Mouse (Mus musculus): ENCODE results near the gene Fat4. TPM values are rescaled to one million over a fixed set of nuclear protein-coding genes. Genes with fewer than 3 reads are reported as not detected.

The Fat4 gene
- polyA plus RNA-seq, 1 experiment from 2014 or later = 1.2 TPM

DNA sequence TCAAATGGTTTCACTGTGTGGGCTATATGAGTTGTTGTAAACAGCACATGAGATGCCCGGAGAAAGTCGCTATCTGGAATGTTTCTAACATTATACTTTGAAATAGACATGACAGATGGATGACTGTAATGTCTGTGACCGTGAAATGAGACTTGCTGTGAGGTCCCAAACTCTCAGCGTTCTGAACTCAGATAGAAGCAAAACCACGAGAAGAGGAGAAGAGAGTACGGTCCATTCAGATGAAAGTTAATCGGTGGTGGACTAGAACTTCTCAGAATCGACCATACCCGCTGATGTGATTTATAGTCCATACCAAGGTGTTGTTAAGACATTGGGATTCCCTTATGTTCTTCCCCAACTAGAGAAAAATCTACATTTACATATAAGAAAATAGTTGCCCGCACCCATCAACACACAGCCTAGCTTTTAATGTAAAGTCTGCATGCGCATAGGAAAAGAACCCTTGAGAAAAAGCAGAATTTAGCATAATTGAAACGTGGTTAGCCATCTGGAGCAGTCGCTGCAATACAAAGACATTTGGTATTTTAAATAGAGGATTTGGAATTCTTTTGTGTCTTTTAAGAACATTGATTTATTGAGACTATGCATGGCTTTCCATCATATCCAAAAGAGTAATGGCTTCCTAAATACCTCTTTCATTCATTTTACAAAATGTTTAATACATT is 21.8 kb downstream of the Fat4 start:
- ATAC-seq = no peak
- Histone ChIP-seq H3K4me3 (no peak overlapping the region), H3K9me3 (replicated peaks) (no peaks in the 10 kb centered on the region), H3K4me1 (no peaks in the 10 kb centered on the region), H3K27ac (no peak overlapping the region), H3K27me3 (replicated peaks) (no peaks in the 10 kb centered on the region), H3K4me2 (no peak overlapping the region), H3K36me3 (no peaks in the 10 kb centered on the region), H3K9ac (no peak overlapping the region)
- 68% methylated on average over 13 of the region's 13 CpGs for WGBS (ENCODE audit: insufficient replicate concordance)

DNA sequence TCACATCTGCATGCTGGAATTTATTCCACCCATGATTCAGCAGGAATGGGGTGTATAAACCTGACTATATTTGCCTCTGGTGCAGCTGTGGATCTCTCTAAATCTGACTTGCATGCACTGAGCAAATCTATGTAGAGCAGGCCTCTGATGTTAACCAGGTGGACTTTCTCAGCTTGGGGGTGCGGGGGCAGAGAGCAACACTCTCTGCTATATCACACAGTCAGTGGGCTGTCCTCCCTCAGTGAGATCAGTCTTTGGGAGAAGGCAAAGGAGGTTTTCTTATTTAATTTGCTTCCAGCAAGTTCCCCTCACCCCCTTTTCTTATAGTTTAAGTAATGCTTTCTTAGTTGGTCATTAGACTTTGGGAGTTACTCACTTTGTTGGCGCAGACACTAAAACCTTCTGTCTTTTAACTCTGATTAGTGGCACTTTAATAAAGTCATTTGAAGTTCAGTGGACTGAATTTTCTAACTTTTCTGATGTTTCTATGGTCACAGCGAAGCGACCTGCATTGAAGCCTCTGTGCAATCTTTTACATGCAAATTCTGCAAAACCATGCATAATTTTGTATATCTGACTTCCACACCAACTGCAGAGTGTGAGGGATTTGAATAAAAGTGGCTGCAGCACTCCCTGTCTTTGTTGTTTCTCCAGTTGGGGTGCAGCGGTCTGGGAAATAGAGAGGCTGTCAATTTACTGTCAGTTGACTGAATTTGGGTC is 26.2 kb downstream of the Fat4 start:
- Histone ChIP-seq H3K9ac (no peak overlapping the region), H3K4me1 (no peaks in the 10 kb centered on the region), H3K27ac (no peak overlapping the region), H3K4me2 (no peak overlapping the region), H3K9me3 (replicated peaks) (no peaks in the 10 kb centered on the region), H3K4me3 (no peak overlapping the region), H3K27me3 (replicated peaks) (no peaks in the 10 kb centered on the region), H3K36me3 (no peaks in the 10 kb centered on the region)
- WGBS (ENCODE audit: insufficient replicate concordance) = 57% methylated on average over 5 of the region's 5 CpGs
- ATAC-seq = no peak

DNA sequence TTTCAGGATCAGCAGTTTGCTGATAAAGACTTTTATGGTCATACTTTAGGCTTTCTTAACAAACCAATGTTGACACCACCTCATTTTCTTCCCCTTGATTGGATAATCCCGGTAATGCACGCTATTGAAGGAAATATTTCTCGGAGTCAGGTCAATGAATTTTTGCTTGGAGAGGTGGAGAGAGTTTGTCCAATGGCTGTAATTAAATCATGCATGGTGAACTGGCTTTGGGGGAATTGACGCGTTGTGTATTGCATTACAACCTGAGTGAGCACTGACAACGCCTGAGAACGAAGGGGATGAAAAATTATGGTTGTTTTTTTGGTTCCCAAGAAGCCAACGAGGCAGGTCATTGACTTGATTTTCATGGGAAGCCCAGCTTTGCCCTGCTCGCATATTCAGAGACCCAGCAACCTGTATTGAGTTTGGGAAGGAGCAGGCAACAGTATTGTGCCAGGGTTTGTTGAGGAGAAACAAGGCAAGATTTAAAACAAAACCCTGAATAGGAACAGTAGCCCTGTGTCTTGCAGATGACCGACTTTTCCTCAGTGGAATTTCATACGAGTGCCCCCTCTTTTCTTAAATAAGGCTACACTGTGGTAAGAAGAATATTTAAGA is 26.9 kb downstream of the Fat4 start:
- Histone ChIP-seq H3K27ac (no peak overlapping the region), H3K36me3 (no peaks in the 10 kb centered on the region), H3K4me3 (no peak overlapping the region), H3K27me3 (replicated peaks) (no peaks in the 10 kb centered on the region), H3K9me3 (replicated peaks) (no peaks in the 10 kb centered on the region), H3K4me2 (no peak overlapping the region), H3K4me1 (no peaks in the 10 kb centered on the region), H3K9ac (no peak overlapping the region)
- ATAC-seq = no peak
- 63% methylated on average over 11 of the region's 11 CpGs for WGBS (ENCODE audit: insufficient replicate concordance)

GRCm38 (mm10) chr3:38918926-38919325 is 32.2 kb downstream of the Fat4 start:
- no peaks in the 10 kb centered on the region for H3K9me3 ChIP-seq (replicated peaks)
- H3K27ac ChIP-seq = no peak overlapping the region
- no peaks in the 10 kb centered on the region for H3K4me1 ChIP-seq
- H3K9ac ChIP-seq = no peak overlapping the region
- no peak overlapping the region for H3K4me3 ChIP-seq
- no peaks in the 10 kb centered on the region for H3K27me3 ChIP-seq (replicated peaks)
- 40% methylated on average over 2 of the region's 2 CpGs for WGBS (ENCODE audit: insufficient replicate concordance)
- ATAC-seq = no peak
- no peak overlapping the region for H3K4me2 ChIP-seq
- no peaks in the 10 kb centered on the region for H3K36me3 ChIP-seq

DNA sequence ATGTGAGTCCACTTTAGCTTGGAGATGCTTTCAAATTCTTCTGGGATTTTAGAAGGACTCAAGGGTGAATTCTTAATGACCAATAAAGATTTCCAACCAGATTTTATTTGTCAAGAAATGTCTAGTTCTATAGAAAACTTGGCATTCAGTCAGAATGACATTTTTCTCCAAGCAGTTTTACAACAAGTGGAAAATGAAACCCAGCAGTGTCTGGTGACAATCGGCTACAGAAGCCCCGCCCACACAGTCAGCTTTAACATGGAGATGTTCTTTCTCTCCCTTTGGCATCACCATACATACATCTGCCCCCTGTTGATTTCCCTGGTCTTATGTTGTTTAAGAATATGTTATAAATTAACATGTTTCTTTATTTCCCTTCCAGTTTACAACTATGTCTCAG is 34.3 kb downstream of the Fat4 start:
- Histone ChIP-seq H3K4me3 (no peak overlapping the region), H3K4me2 (no peak overlapping the region), H3K4me1 (no peaks in the 10 kb centered on the region), H3K9me3 (replicated peaks) (no peaks in the 10 kb centered on the region), H3K9ac (no peak overlapping the region), H3K27ac (no peak overlapping the region), H3K36me3 (no peaks in the 10 kb centered on the region), H3K27me3 (replicated peaks) (no peaks in the 10 kb centered on the region)
- WGBS (ENCODE audit: insufficient replicate concordance) = 67% methylated on average over 2 of the region's 2 CpGs
- no peak for ATAC-seq

DNA sequence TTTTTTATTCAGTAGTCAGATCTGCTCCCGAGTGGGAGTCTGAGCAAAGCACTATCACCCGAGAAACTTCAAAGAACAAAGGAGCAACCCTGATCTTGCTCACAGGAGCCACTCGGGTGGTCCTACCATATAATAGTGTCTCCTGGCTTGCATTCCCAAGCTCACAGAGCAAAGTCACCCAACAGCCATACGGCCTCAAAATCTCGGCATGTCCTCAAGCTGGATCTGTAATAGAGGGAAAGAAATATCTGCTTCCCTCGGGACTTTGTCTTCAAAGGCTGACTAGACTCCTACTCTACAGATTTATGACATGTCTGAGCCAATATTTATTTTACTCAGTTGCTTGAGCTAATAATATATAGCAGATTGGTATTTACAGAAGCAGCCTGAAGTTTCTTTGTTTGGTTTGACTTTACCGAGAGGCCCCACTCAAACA is 36.5 kb downstream of the Fat4 start:
- no peaks in the 10 kb centered on the region for H3K9me3 ChIP-seq (replicated peaks)
- H3K4me3 ChIP-seq = no peak overlapping the region
- ATAC-seq = no peak
- H3K4me2 ChIP-seq = no peak overlapping the region
- no peak overlapping the region for H3K9ac ChIP-seq
- no peaks in the 10 kb centered on the region for H3K36me3 ChIP-seq
- H3K4me1 ChIP-seq = no peaks in the 10 kb centered on the region
- H3K27me3 ChIP-seq (replicated peaks) = no peaks in the 10 kb centered on the region
- no peak overlapping the region for H3K27ac ChIP-seq
- WGBS (ENCODE audit: insufficient replicate concordance) = 63% methylated on average over 7 of the region's 7 CpGs

- Histone ChIP-seq H3K27ac (no peak overlapping the region), H3K4me1 (no peaks in the 10 kb centered on the region), H3K27me3 (replicated peaks) (no peaks in the 10 kb centered on the region), H3K9ac (no peak overlapping the region), H3K9me3 (replicated peaks) (no peaks in the 10 kb centered on the region), H3K36me3 (no peaks in the 10 kb centered on the region), H3K4me3 (no peak overlapping the region), H3K4me2 (no peak overlapping the region)
- WGBS (ENCODE audit: insufficient replicate concordance) = 48% methylated on average over 4 of the region's 4 CpGs
- ATAC-seq = no peak
These were observed 41.4 kb downstream of the Fat4 start for GRCm38 (mm10) chr3:38928076-38928686.

DNA sequence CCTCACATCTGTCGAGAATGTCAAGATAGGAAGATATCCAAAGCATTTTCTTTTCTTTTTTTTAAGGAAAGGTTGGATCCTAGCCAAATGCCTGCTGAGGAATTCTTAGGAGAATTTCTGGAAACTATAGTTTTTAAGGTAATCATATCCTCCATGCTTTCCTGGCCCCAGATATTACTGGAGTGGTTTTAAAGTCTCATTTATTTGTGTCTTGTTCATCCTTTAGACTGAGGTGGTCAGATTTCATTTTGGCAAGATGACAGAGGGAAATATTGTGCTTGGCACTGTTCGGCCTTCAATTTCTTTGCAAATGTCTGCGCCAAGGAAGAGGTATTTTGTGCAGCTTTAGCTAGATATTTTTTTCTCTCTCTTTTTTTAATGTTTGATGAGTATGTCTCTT is 42.0 kb downstream of the Fat4 start:
- no peak overlapping the region for H3K4me3 ChIP-seq

DNA sequence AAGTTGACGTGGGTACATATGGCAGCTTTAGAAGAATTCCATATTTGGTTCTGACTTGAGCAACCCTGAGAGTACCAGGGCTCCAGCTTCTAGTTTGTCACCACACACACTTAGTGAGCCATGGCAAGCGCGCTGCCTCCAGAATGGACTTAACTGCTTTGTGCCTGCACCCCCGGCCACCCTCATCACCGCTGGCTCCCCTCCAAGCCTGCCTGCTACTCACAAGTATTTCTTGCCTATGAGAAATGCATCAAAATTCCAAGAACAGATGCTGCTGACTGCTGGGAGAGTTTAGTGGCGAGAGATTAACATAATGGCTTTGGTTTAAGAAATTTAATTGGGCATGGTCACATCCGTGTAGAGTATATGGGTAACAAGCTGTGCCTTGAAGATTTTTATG is 48.0 kb downstream of the Fat4 start:
- H3K4me3 ChIP-seq = no peak overlapping the region
- no peak overlapping the region for H3K27ac ChIP-seq
- ATAC-seq = no peak
- H3K4me1 ChIP-seq = no peaks in the 10 kb centered on the region
- no peaks in the 10 kb centered on the region for H3K9me3 ChIP-seq (replicated peaks)
- no peak overlapping the region for H3K9ac ChIP-seq
- H3K27me3 ChIP-seq (replicated peaks) = no peaks in the 10 kb centered on the region
- H3K36me3 ChIP-seq = no peaks in the 10 kb centered on the region
- whole genome bisulfite sequencing (ENCODE audit: insufficient replicate concordance) = 77% methylated on average over 7 of the region's 7 CpGs
- no peak overlapping the region for H3K4me2 ChIP-seq

More for the DNA sequence above, 42.0 kb downstream of the Fat4 start:
- no peaks in the 10 kb centered on the region for H3K36me3 ChIP-seq
- H3K4me2 ChIP-seq = no peak overlapping the region
- no peaks in the 10 kb centered on the region for H3K27me3 ChIP-seq (replicated peaks)
- no peaks in the 10 kb centered on the region for H3K4me1 ChIP-seq
- H3K27ac ChIP-seq = no peak overlapping the region
- H3K9ac ChIP-seq = no peak overlapping the region
- no peak for ATAC-seq
- no peaks in the 10 kb centered on the region for H3K9me3 ChIP-seq (replicated peaks)
- WGBS (ENCODE audit: insufficient replicate concordance) = 54% methylated on average over 3 of the region's 3 CpGs

- H3K27me3 ChIP-seq (replicated peaks) = no peaks in the 10 kb centered on the region
These were observed 49.7 kb downstream of the Fat4 start for GRCm38 (mm10) chr3:38936485-38936884.

GRCm38 (mm10) chr3:38937159-38937558 is 50.4 kb downstream of the Fat4 start:
- H3K36me3 ChIP-seq = no peaks in the 10 kb centered on the region
- WGBS (ENCODE audit: insufficient replicate concordance) = 65% methylated on average over 8 of the region's 8 CpGs
- no peak for ATAC-seq
- no peaks in the 10 kb centered on the region for H3K4me1 ChIP-seq
- no peak overlapping the region for H3K27ac ChIP-seq
- H3K4me2 ChIP-seq = no peak overlapping the region
- H3K27me3 ChIP-seq (replicated peaks) = no peaks in the 10 kb centered on the region
- H3K9ac ChIP-seq = no peak overlapping the region
- H3K4me3 ChIP-seq = no peak overlapping the region
- no peaks in the 10 kb centered on the region for H3K9me3 ChIP-seq (replicated peaks)

More at GRCm38 (mm10) chr3:38936485-38936884, 49.7 kb downstream of the Fat4 start:
- Histone ChIP-seq H3K9ac (no peak overlapping the region), H3K4me1 (no peaks in the 10 kb centered on the region), H3K4me3 (no peak overlapping the region), H3K9me3 (replicated peaks) (no peaks in the 10 kb centered on the region), H3K4me2 (no peak overlapping the region), H3K27ac (no peak overlapping the region), H3K36me3 (no peaks in the 10 kb centered on the region)
- ATAC-seq = no peak
- WGBS (ENCODE audit: insufficient replicate concordance) = 63% methylated on average over 7 of the region's 7 CpGs

DNA sequence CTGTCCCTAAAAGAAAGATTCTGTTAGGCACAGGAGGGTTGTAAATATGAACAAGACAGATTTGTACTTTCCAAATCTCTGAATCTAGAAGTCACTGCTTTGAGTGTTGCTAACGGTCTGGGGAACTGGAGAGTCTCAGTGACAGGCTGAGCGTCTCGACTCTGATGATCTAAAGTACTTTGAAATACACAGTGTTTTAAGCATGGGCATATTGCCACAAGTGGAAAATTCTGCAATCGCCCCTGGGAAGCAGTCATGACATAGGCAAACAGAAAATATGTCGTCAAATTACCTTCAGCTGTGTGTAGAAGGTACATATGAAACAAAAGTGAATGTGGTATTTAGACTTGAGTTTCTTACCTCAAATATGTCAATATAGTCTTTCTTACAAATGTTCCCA is 51.4 kb downstream of the Fat4 start:
- no peaks in the 10 kb centered on the region for H3K27me3 ChIP-seq (replicated peaks)
- WGBS (ENCODE audit: insufficient replicate concordance) = 69% methylated on average over 5 of the region's 5 CpGs
- H3K4me1 ChIP-seq = no peaks in the 10 kb centered on the region
- no peaks in the 10 kb centered on the region for H3K9me3 ChIP-seq (replicated peaks)
- ATAC-seq = no peak
- H3K9ac ChIP-seq = no peak overlapping the region
- H3K27ac ChIP-seq = no peak overlapping the region
- H3K36me3 ChIP-seq = no peaks in the 10 kb centered on the region
- H3K4me3 ChIP-seq = no peak overlapping the region
- H3K4me2 ChIP-seq = no peak overlapping the region

Measured in liver, embryonic 12.5 days (tissue).